Mouse (Mus musculus) intestine, embryonic 15.5 days (tissue): ENCODE data around the gene Adcy6. TPM values are rescaled to one million over a fixed set of nuclear protein-coding genes. Genes with fewer than 3 reads are reported as not detected.

ENCODE experiments used
- polyA plus RNA-seq: library from polyadenylated mRNA; unstranded; fragments of >200 nt; fragmentation: Nextera tagmentation; extraction: Ambion mirVana; gene quantifications from 2 replicates; pipeline ENCODE4 v1.2.1, GENCODE M21; 2015

Adcy6 gene
- polyA plus RNA-seq, 1 experiment from 2014 or later: 21.4 TPM

Other genes with a start within 250 kb of the Adcy6 start
- gene Olfr283, start 229.1 kb downstream of the Adcy6 start, polyA plus RNA-seq: not detected in 2 replicates
- gene Olfr282, start 178.9 kb downstream of the Adcy6 start, polyA plus RNA-seq: not detected in 2 replicates
- not detected in 2 replicates for gene Olfr281, start 157.5 kb downstream of the Adcy6 start, polyA plus RNA-seq
- gene OR5BS1P, start 140.2 kb downstream of the Adcy6 start, polyA plus RNA-seq: not detected in 2 replicates
- 0.23 TPM in 1 of 2 replicates, not detected in the other for gene Lalba, start 127.4 kb downstream of the Adcy6 start, polyA plus RNA-seq
- not detected in 2 replicates for gene Olfr279, start 117.7 kb downstream of the Adcy6 start, polyA plus RNA-seq
- 81.4 and 86.7 TPM in 2 replicates for gene Kansl2, start 75.8 kb downstream of the Adcy6 start, polyA plus RNA-seq
- gene Ccnt1, start 39.2 kb downstream of the Adcy6 start, polyA plus RNA-seq: 42.4 and 44.9 TPM in 2 replicates
- 0.77 TPM in 1 of 2 replicates, not detected in the other for gene 4930415O20Rik, start 39.1 kb downstream of the Adcy6 start, polyA plus RNA-seq
- 24.9 and 26.7 TPM in 2 replicates for gene Cacnb3, start 20.8 kb upstream of the Adcy6 start, polyA plus RNA-seq
- gene Ddx23, start 52.8 kb upstream of the Adcy6 start, polyA plus RNA-seq: 23.3 and 23.7 TPM in 2 replicates
- 0.97 and 1.1 TPM in 2 replicates for gene Rnd1, start 67.4 kb upstream of the Adcy6 start, polyA plus RNA-seq
- 0.67 and 0.92 TPM in 2 replicates for gene Ccdc65, start 98.1 kb upstream of the Adcy6 start, polyA plus RNA-seq
- 68.0 and 117 TPM in 2 replicates for gene Fkbp11, start 118.1 kb upstream of the Adcy6 start, polyA plus RNA-seq
- gene Arf3, start 153.1 kb upstream of the Adcy6 start, polyA plus RNA-seq: 39.8 and 43.6 TPM in 2 replicates
- gene Wnt10b, start 168.1 kb upstream of the Adcy6 start, polyA plus RNA-seq: not detected in 2 replicates
- not detected in 2 replicates for gene Wnt1, start 179.8 kb upstream of the Adcy6 start, polyA plus RNA-seq
- gene Ddn, start 199.4 kb upstream of the Adcy6 start, polyA plus RNA-seq: not detected in 2 replicates
- 88.3 and 89.0 TPM in 2 replicates for gene Prkag1, start 221.4 kb upstream of the Adcy6 start, polyA plus RNA-seq